Mouse (Mus musculus) lung, adult 18-20 months (tissue): ENCODE measurements around the gene Fam92a.
A peak's percentile ranks its signal among the peaks of the same experiment; 100 is the strongest.
"Not testable (repeated sequence)": the region's sequence is repeated elsewhere in the genome, so short reads cannot be mapped to it uniquely, and the experiment has no call there.

Experiments
- DNase-seq, 2 experiments: peaks; one replicate each; pipeline ENCODE4 v3.0.0; 2022; ENCODE audit warnings: mixed read lengths in 2 of 2

Fam92a gene

GRCm38 (mm10) chr4:12171318-12172091, at the start of gene Fam92a:
Gene Fam92a (minus strand): TSS chr4:12172015.
- DNase-seq, result peak; percentile 61 to 73

GRCm38 (mm10) chr4:12178992-12179391, 7.2 kb upstream of the Fam92a start:
- no peak for DNase-seq

- no peak for DNase-seq
Observed at GRCm38 (mm10) chr4:12170986-12171317, 863 bp downstream of the Fam92a start.

GRCm38 (mm10) chr4:12147660-12148059, 24.2 kb downstream of the Fam92a start:
- no peak for DNase-seq

GRCm38 (mm10) chr4:12141516-12141915, 30.3 kb downstream of the Fam92a start:
- DNase-seq, result not testable (repeated sequence)

GRCm38 (mm10) chr4:12140592-12141062, 31.2 kb downstream of the Fam92a start:
- not testable (repeated sequence) for DNase-seq

GRCm38 (mm10) chr4:12140141-12140567, 31.7 kb downstream of the Fam92a start, which contains the start of gene Rbm12b1:
Gene Rbm12b1 (plus strand): TSS chr4:12140264.
- DNase-seq, result peak; percentile 79 to 81
